Mouse (Mus musculus) cortical plate, adult 2 months (tissue): ENCODE data around the gene Habp2. TPM values are rescaled to one million over a fixed set of nuclear protein-coding genes. Genes with fewer than 3 reads are reported as not detected.

Source experiments
- H3K27ac ChIP-seq: fragments of 200-500 bp; 2 replicates; pipeline ENCODE4 v1.5.1; 2012; ENCODE audit warnings: low read length, control low read depth, inconsistent platforms; ENCODE audit not compliant: insufficient read depth
- H3K4me1 ChIP-seq: fragments of 200-500 bp; 2 replicates; pipeline ENCODE4 v1.6.1; 2011; ENCODE audit warnings: low read length; ENCODE audit not compliant: control insufficient read depth, insufficient read depth
- H3K4me3 ChIP-seq: fragments of 200-500 bp; 2 replicates; pipeline ENCODE4 v1.5.1; 2011; ENCODE audit warnings: mild to moderate bottlenecking, low read length, control low read depth; ENCODE audit not compliant: insufficient read depth
- CTCF ChIP-seq: fragments of 200-500 bp; IDR thresholded peaks from 2 replicates; pipeline ENCODE4 v1.5.1; 2011; ENCODE audit warnings: mild to moderate bottlenecking, control low read depth, low read length; ENCODE audit not compliant: insufficient read depth; ENCODE audit errors: extremely low read depth
- POLR2A ChIP-seq: fragments of 200-500 bp; IDR thresholded peaks from 2 replicates; pipeline ENCODE4 v1.6.1; 2011; ENCODE audit warnings: mild to moderate bottlenecking, low read length, control low read depth; ENCODE audit not compliant: insufficient read depth; ENCODE audit errors: extremely low read depth
- polyA plus RNA-seq: library from polyadenylated mRNA; depleted of rRNA; stranded (reverse); fragments of >200 nt; gene quantifications from 2 replicates; pipeline ENCODE4 v1.2.3, GENCODE M21; 2012; rRNA removed

Gene Habp2
- polyA plus RNA-seq, 1 experiment: not detected

DNA sequence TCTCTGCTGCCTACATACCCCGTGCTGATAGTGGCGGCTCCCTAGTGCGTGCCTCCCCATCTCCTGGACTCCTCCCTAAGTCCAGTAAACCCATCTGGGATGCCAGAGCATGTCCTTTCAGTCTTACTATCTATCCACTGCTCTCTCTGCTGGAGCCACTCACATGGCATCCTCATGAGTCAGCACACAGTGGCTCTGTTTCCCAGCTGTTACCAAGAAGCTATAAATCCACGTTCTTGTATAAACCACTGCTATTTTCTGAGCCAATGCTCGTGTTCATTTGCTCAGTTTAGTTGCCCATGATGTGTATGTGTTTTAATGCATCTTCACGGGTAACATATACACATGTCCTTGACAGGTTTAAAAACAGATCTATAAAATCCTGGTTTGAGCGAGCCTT lies 80.8 kb downstream of the Habp2 start:
- Histone ChIP-seq H3K4me1 (peaks cover 3% of the 10 kb centered on the region; the same call in 1 of the 2 replicates), H3K4me3 (no peak overlapping the region), H3K27ac (no peak overlapping the region)
- TF ChIP-seq CTCF (no peak), POLR2A (no peak)

DNA sequence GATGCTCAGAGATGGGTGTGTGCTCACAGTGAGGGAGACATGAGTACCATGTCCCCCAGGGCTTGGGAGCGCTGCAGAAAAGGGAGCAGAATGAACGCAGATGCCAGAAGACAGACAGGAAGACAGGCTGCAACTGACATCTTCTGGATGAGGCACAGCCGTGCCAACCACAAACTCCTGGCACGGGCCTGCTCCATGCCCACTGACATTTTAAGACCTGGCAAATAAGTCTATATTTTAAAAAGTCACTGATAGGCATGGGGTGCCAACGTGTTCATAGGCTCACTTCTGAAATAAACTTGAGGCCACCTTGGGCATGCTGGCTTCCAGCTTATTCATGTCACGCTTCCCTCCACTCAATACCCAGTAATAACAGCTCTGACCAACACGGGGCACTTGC lies 82.0 kb downstream of the Habp2 start:
- no peak overlapping the region for H3K27ac ChIP-seq
- TF ChIP-seq CTCF (no peak), POLR2A (no peak)
- no peak overlapping the region for H3K4me3 ChIP-seq
- H3K4me1 ChIP-seq: peaks cover 3% of the 10 kb centered on the region; the same call in 1 of the 2 replicates

Other genes starting within 250 kb of the Habp2 start
- gene Nrap, start 102.9 kb downstream of the Habp2 start, polyA plus RNA-seq: 0.38 and 0.40 TPM in 2 replicates
- 4.4 TPM in 2 replicates for gene Casp7, start 110.0 kb downstream of the Habp2 start, polyA plus RNA-seq
- gene Plekhs1, start 174.5 kb downstream of the Habp2 start, polyA plus RNA-seq: 0.38 and 0.61 TPM in 2 replicates